Mouse (Mus musculus): ENCODE measurements at regions not wholly inside any gene's neighbourhood (a gene's known extent, or its start where the extent isn't known, plus 50 kb on each side); places are given as distances from the start of the nearest gene placed in this dataset.

DNA sequence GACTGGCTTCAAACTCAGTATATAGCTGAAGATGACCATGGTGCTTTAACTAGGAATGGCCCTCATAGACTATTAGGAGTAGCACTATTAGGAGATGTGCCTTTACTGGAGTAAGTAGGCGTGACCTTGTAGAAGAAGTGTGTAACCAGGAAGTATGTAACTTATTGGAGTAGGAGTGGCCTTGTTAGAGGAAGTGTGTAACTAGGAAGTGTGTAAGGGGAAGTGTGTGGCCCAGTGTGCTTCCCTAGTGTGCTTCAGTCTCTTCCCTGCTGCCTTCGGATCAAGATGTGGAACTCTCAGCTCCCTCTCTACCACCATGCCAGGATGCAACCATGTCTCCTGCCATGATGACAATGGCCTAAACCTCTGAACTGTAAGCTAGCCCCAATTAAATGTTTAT lies 151.0 kb upstream of the Zfp462 start:
- dilution Hi-C loops (cut with MboI; ENCODE audit: extremely low pct_ligation_motif_present, extremely low pct_unique_long_range_greater_than_20kb, low sequenced_read_pairs), result no loop called here
- Histone ChIP-seq H3K9me3 (replicated peaks; ENCODE audit: low read length) (peaks cover 26% of the 10 kb centered on the region), H3K27me3 (replicated peaks) (no peaks in the 10 kb centered on the region), H3K27ac (ENCODE audit: insufficient read depth, low read depth) (no peak overlapping the region), H3K79me2 (replicated peaks; ENCODE audit: control insufficient read depth, extremely low read depth, insufficient read depth, poor library complexity, severe bottlenecking) (no peaks in the 10 kb centered on the region), H3K4me2 (ENCODE audit: insufficient read depth, low read depth, poor library complexity, severe bottlenecking) (no peak overlapping the region), H3K4me1 (ENCODE audit: control insufficient read depth in 1 of 2, insufficient read depth in 2 of 2) (no peaks in the 10 kb centered on the region), H3K9ac (ENCODE audit: insufficient read depth, low read depth) (no peak overlapping the region), H3K4me3 (replicated peaks in 1 of 3; ENCODE audit: low read depth in 2 of 3, low read length in 2 of 3, poor library complexity in 1 of 3) (no peak overlapping the region), H3K36me3 (replicated peaks in 1 of 2; ENCODE audit: control insufficient read depth in 1 of 2, insufficient read depth in 1 of 2, low read length in 1 of 2) (no peaks in the 10 kb centered on the region)
- DNase-seq (ENCODE audit: extremely low read depth), result no peak
- TF ChIP-seq ZKSCAN1 (IDR thresholded peaks at IDR 0.05; ENCODE audit: borderline replicate concordance, low read depth, low read length) (no peak), NRF1 (IDR thresholded peaks at IDR 0.05; ENCODE audit: low read depth, low read length) (no peak), MAZ (IDR thresholded peaks at IDR 0.05; ENCODE audit: low read depth, low read length) (no peak), MYC (IDR thresholded peaks at IDR 0.05; ENCODE audit: low read depth, low read length) (no peak), HCFC1 (IDR thresholded peaks at IDR 0.05; ENCODE audit: low read depth, low read length) (no peak), MAFK (IDR thresholded peaks at IDR 0.05; ENCODE audit: insufficient replicate concordance, low read length) (no peak)
- in situ Hi-C loops (cut with MboI; ENCODE audit: low pct_ligation_motif_present, low pct_unique_long_range_greater_than_20kb, low sequenced_read_pairs), result no loop called here

DNA sequence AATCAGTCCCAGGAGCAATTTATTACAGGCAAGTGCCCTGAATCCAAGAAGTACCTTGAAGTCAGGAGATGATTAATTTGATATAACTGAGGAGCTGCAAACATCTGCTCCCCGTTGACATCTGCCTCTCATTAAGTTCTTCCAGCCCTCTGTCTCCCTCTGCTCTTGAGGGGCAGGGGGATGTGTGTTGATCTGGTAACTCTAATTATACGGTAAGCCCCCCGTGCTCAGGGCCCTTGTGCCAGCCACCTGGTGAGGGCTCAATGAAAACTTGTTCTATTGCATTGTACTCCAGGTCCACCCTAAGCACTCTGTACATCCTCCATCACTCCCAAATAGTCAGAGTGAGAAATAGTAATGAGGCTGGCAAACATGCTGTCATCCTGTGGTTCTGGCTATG lies 149.6 kb upstream of the Zfp462 start:
- in situ Hi-C loops (cut with MboI; ENCODE audit: low pct_ligation_motif_present, low pct_unique_long_range_greater_than_20kb, low sequenced_read_pairs) (no loop called here), dilution Hi-C loops (cut with MboI; ENCODE audit: extremely low pct_ligation_motif_present, extremely low pct_unique_long_range_greater_than_20kb, low sequenced_read_pairs) (no loop called here)
- TF ChIP-seq ZC3H11A (IDR thresholded peaks at IDR 0.05; ENCODE audit: low read depth, low read length) (no peak), MAX (IDR thresholded peaks at IDR 0.05; ENCODE audit: low read length) (no peak), ZKSCAN1 (IDR thresholded peaks at IDR 0.05; ENCODE audit: borderline replicate concordance, low read depth, low read length) (no peak), ETS1 (conservative IDR thresholded peaks at IDR 0.05; ENCODE audit: low read depth, low read length) (no peak), JUN (IDR thresholded peaks at IDR 0.05; ENCODE audit: insufficient read depth, low read depth, low read length) (no peak), HCFC1 (IDR thresholded peaks at IDR 0.05; ENCODE audit: low read depth, low read length) (no peak), ZMIZ1 (IDR thresholded peaks at IDR 0.05; ENCODE audit: low read depth, low read length) (no peak), E2F4 (IDR thresholded peaks at IDR 0.05; ENCODE audit: insufficient replicate concordance, low read depth, low read length) (no peak), MYC (IDR thresholded peaks at IDR 0.05; ENCODE audit: low read depth, low read length) (no peak), MEF2A (IDR thresholded peaks at IDR 0.05; ENCODE audit: borderline replicate concordance, low read depth, low read length) (no peak), GABPA (IDR thresholded peaks at IDR 0.05; ENCODE audit: insufficient replicate concordance, low read depth, low read length) (no peak), JUND (conservative IDR thresholded peaks at IDR 0.05; ENCODE audit: low read depth, low read length) (no peak), CHD2 (IDR thresholded peaks at IDR 0.05; ENCODE audit: low read length) (no peak), MAFK (IDR thresholded peaks at IDR 0.05; ENCODE audit: insufficient replicate concordance, low read length) (no peak), CHD1 (IDR thresholded peaks at IDR 0.05; ENCODE audit: low read depth, low read length) (no peak), BHLHE40 (IDR thresholded peaks at IDR 0.05; ENCODE audit: low read depth, low read length) (no peak), MXI1 (IDR thresholded peaks at IDR 0.05; ENCODE audit: low read depth, low read length) (no peak), TCF12 (IDR thresholded peaks at IDR 0.05; ENCODE audit: low read depth, low read length) (no peak), PAX5 (IDR thresholded peaks at IDR 0.05; ENCODE audit: low read length) (no peak), KAT2A (IDR thresholded peaks at IDR 0.05; ENCODE audit: insufficient replicate concordance, low read length) (no peak)
- H3K4me3 ChIP-seq (replicated peaks in 1 of 3; ENCODE audit: low read depth in 2 of 3, low read length in 2 of 3, poor library complexity in 1 of 3), result no peak overlapping the region
- H3K36me3 ChIP-seq (replicated peaks in 1 of 2; ENCODE audit: control insufficient read depth in 1 of 2, insufficient read depth in 1 of 2, low read length in 1 of 2), result no peaks in the 10 kb centered on the region
- no peaks in the 10 kb centered on the region for H3K79me2 ChIP-seq (replicated peaks; ENCODE audit: control insufficient read depth, extremely low read depth, insufficient read depth, poor library complexity, severe bottlenecking)
- H3K9me3 ChIP-seq (replicated peaks; ENCODE audit: low read length), result peaks cover 27% of the 10 kb centered on the region
- H3K4me2 ChIP-seq (ENCODE audit: insufficient read depth, low read depth, poor library complexity, severe bottlenecking), result no peak overlapping the region
- H3K27me3 ChIP-seq (replicated peaks), result no peaks in the 10 kb centered on the region
- no peaks in the 10 kb centered on the region for H3K4me1 ChIP-seq (ENCODE audit: control insufficient read depth in 1 of 2, insufficient read depth in 2 of 2)
- no peak for DNase-seq (ENCODE audit: extremely low read depth)
- H3K27ac ChIP-seq (ENCODE audit: insufficient read depth, low read depth), result no peak overlapping the region
- H3K9ac ChIP-seq (ENCODE audit: insufficient read depth, low read depth), result no peak overlapping the region
